Mouse (Mus musculus) limb, embryonic 12.5 days (tissue): Measurements from ENCODE around the gene Coq7. TPM values are rescaled to one million over a fixed set of nuclear protein-coding genes. Genes with fewer than 3 reads are reported as not detected.

Source experiments
- ATAC-seq: fragments of 200-750 bp; cut with Nextera tagmentation; 2 replicates; pipeline ENCODE4 v1.8.0; 2017; ENCODE audit warnings: low read depth, moderate TSS enrichment; ENCODE audit not compliant: insufficient number of reproducible peaks, insufficient read depth, low FRiP score, low TSS enrichment
- H3K27ac ChIP-seq: fragments of 300-500 bp; sonication (generic); 2 replicates; pipeline ENCODE4 v1.5.1; 2016; ENCODE audit warnings: mild to moderate bottlenecking, moderate library complexity
- H3K27me3 ChIP-seq: fragments of 300-500 bp; sonication (generic); 2 replicates; pipeline ENCODE4 v1.6.1; 2016; ENCODE audit warnings: mild to moderate bottlenecking, moderate library complexity
- H3K36me3 ChIP-seq: fragments of 300-500 bp; sonication (generic); 2 replicates; pipeline ENCODE4 v1.6.1; 2016; ENCODE audit warnings: mild to moderate bottlenecking, moderate library complexity
- H3K4me1 ChIP-seq: fragments of 300-500 bp; sonication (generic); replicated peaks from 2 replicates; pipeline ENCODE4 v1.6.1; 2016
- H3K4me2 ChIP-seq: fragments of 300-500 bp; sonication (generic); 2 replicates; pipeline ENCODE4 v1.6.1; 2016; ENCODE audit warnings: mild to moderate bottlenecking, moderate library complexity
- H3K4me3 ChIP-seq: fragments of 300-500 bp; sonication (generic); replicated peaks from 2 replicates; pipeline ENCODE4 v1.5.1; 2016; ENCODE audit warnings: mild to moderate bottlenecking
- H3K9ac ChIP-seq: fragments of 300-500 bp; sonication (generic); replicated peaks from 2 replicates; pipeline ENCODE4 v1.6.1; 2016; ENCODE audit warnings: mild to moderate bottlenecking, moderate library complexity
- H3K9me3 ChIP-seq: fragments of 300-500 bp; sonication (generic); 2 replicates; pipeline ENCODE4 v1.6.1; 2016; ENCODE audit warnings: mild to moderate bottlenecking, moderate library complexity
- WGBS: fragments of 180-500 bp; shearing (Covaris S2); methylation state at CpG from one replicate; pipeline ENCODE4 v1.1.7; 2016; 5-methylcytosine and 5-hydroxymethylcytosine counted together
- polyA plus RNA-seq: library from polyadenylated mRNA; unstranded; fragments of >200 nt; fragmentation: Nextera tagmentation; extraction: Ambion mirVana; gene quantifications from 2 replicates; pipeline ENCODE4 v1.2.1, GENCODE M21; 2016

Gene Coq7
- polyA plus RNA-seq, 1 experiment from 2014 or later = 86.6 TPM

DNA sequence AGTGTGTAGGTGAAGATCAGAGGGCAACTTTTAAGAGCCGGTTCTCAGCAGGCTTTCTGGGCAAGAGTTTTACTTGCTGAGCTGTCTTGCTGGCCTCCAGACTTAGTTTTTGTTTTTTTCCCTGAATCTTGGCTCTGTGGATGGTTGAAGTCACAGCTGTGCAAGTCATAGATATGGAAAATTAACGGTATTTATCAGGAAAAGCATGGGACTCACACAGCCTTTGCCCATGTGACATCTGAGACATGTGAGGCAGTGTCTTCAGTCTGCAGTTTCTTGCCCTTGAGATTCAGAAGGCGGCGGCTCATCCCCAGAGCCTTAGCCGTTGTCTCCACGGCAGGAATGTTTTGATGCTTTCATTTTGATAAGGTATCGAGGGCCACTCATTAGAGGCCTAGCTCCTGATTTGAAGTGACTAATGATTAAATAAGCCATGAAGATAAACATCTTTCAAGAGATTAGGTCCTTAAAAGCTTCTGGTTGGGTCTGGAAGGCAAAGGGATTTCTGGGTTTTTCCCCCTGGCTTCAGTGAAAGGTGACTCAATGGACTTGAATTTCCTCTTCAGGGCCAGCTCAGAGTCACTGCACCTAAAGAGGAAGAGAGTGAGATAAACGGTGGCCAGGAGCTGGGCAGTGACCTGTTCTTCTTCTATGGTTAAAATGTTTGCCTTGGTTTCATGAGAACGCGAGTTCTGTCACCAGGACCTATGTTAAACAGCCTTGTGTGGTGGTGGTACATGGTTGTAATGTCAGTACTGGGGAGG, 51.9 kb downstream of the Coq7 start:
- H3K9ac ChIP-seq = no peak overlapping the region
- H3K4me3 ChIP-seq = no peak overlapping the region
- H3K4me1 ChIP-seq = peaks cover 10% of the 10 kb centered on the region
- H3K9me3 ChIP-seq = no peaks in the 10 kb centered on the region
- ATAC-seq = no peak
- H3K27me3 ChIP-seq = no peaks in the 10 kb centered on the region
- H3K27ac ChIP-seq = no peak overlapping the region
- H3K36me3 ChIP-seq = 0 out of 2 replicates have a peak, but pooled peaks cover 3% of the 10 kb centered on the region
- 85% methylated on average over 10 of the region's 10 CpGs for whole genome bisulfite sequencing
- no peak overlapping the region for H3K4me2 ChIP-seq

DNA sequence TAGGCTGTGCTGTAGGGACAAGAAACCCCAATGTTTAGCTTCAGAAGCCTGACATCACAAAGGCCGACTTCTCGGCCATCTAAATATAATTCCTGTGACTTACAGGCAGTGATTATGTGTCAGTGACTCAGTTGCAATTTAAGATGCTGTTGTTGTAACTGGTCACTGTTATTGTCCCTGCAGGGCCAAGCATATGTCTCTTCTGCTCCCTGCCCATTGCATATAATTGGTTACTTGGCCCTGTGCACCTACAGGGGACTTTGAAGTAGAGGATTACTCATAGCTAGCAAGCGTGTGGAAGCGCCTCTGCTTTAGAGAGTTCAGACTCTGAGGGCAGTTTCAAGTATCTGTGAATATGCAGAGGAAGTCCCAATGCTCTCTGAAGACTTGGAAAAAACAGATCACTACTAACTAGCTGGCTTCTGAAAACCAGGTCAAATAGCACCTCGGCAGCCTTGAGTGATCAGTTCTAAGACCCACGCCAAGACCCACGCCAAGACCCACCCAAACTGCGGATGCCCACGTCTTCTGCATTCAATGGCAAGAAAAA, 52.9 kb downstream of the Coq7 start:
- 86% methylated on average over 9 of the region's 9 CpGs for WGBS
- Histone ChIP-seq H3K9me3 (no peaks in the 10 kb centered on the region), H3K36me3 (0 out of 2 replicates have a peak, but pooled peaks cover 3% of the 10 kb centered on the region), H3K4me2 (no peak overlapping the region), H3K4me1 (peaks cover 10% of the 10 kb centered on the region), H3K4me3 (no peak overlapping the region), H3K27me3 (no peaks in the 10 kb centered on the region), H3K27ac (no peak overlapping the region), H3K9ac (no peak overlapping the region)
- ATAC-seq = no peak

DNA sequence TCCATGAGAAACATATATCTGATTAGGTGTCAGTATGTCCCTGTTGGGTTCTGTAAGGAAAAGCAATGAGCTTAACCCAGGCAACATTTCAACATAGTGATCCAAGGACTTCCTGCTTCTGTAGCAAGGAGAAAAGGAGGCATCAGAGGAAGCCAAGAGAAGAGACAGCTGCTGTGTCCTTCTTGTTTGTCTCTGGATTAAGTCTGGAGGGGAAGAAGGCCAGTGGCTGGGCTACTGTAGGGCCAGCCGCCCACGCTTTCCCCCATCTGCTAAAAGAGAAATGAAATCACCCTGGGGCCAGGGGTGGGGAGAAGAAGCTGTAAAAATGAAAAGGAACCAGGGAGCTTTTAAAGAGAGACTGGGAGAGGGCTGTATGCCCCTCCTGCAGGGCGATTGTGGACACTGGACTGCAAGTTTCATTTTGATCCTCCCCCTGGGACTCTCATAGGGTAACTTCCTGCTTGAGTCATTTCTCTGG, 54.3 kb downstream of the Coq7 start:
- Histone ChIP-seq H3K9me3 (peaks cover 6% of the 10 kb centered on the region; the same call in 1 of the 2 replicates), H3K27me3 (no peaks in the 10 kb centered on the region), H3K4me1 (peaks cover 10% of the 10 kb centered on the region), H3K36me3 (0 out of 2 replicates have a peak, but pooled peaks cover under 1% of the 10 kb centered on the region), H3K4me3 (no peak overlapping the region), H3K9ac (0 out of 2 replicates have a peak overlapping the region, but pooled peaks have one; percentile 27), H3K4me2 (no peak overlapping the region), H3K27ac (0 out of 2 replicates have a peak overlapping the region, but pooled peaks have one; percentile 56)
- WGBS = 41% methylated on average over 3 of the region's 3 CpGs
- no peak for ATAC-seq

DNA sequence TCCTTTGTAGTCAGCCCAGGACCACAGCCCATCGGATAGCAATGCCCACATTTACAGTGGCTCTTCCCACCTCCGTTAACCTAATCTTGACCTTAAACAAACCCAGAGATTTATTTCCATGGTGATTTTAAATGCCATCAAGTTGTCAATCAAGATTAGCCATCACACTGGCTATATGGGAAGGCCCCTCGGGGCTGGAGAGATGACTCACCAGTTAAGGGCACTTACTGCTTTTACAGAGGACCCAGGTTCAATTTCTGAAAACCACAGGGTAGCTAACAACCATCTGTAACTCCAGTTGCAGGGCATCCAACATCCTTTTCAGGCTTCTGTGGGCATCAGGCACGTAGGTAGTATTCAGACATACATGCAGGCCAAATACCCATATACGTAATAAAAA, 56.7 kb downstream of the Coq7 start:
- H3K4me1 ChIP-seq = peaks cover 10% of the 10 kb centered on the region
- H3K9ac ChIP-seq = no peak overlapping the region
- no peak overlapping the region for H3K4me2 ChIP-seq
- no peaks in the 10 kb centered on the region for H3K36me3 ChIP-seq
- H3K9me3 ChIP-seq = peaks cover 10% of the 10 kb centered on the region; the same call in 1 of the 2 replicates
- H3K27me3 ChIP-seq = no peaks in the 10 kb centered on the region
- no peak overlapping the region for H3K27ac ChIP-seq
- 54% methylated on average over 5 of the region's 5 CpGs for WGBS
- no peak overlapping the region for H3K4me3 ChIP-seq
- ATAC-seq = no peak

DNA sequence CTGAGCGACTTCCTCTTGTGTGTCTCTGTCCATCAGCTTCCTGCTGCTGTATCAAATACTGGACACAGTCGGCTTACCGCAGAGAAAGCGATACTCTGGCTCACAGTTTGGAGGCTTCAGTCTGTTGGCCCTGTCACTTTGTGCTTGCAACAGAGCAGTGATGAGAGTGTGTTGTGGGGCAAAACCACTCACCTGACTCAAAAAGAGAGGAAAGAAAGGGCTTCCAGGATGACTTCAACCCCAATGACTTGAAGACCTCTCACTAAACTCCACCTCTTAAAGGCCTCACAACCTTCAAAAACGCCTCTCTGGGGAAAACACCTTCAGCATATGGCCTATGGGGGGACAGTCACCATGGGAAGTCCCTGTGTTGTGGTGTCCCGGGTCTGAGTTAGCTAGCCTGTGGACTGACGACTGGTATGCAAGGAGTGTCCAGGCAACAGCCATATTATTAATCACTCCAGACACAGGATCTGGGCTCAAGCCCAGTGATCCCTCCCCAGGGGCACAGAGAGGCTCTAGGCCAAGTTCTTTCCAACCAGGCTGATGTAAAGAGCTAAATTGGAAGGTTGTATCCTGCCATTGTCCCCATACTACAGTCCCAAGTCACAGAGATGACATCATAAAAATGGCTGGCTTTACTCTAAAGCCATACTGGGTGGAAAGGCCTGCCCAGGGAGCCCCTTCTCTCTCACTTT, 58.0 kb downstream of the Coq7 start:
- Histone ChIP-seq H3K4me1 (peaks cover 10% of the 10 kb centered on the region), H3K9ac (no peak overlapping the region), H3K27me3 (no peaks in the 10 kb centered on the region), H3K4me2 (no peak overlapping the region), H3K27ac (no peak overlapping the region), H3K36me3 (no peaks in the 10 kb centered on the region), H3K4me3 (no peak overlapping the region), H3K9me3 (peaks cover 10% of the 10 kb centered on the region; the same call in 1 of the 2 replicates)
- WGBS = 83% methylated on average over 7 of the region's 7 CpGs
- no peak for ATAC-seq

DNA sequence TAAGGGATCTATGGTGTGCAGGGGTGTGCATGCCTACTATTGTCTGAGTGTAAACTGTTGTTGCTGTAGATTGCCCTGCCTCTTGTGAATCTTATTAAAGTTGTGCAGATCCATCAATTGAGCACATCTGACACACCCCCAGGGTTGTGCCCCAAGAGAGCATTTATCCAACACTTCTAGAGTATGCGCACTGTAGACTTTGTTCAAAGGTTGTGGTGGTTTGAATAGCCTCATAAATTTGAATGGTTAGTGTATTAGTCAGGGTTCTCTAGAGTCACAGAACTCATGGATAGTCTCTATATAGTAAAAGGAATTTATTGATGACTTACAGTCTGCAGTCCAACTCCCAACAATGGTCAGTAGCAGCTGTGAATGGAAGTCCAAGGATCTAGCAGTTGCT, 60.3 kb downstream of the Coq7 start:
- H3K9me3 ChIP-seq = peaks cover 10% of the 10 kb centered on the region; the same call in 1 of the 2 replicates
- H3K4me3 ChIP-seq = no peak overlapping the region
- no peak overlapping the region for H3K9ac ChIP-seq
- H3K27me3 ChIP-seq = no peaks in the 10 kb centered on the region
- WGBS = 97% methylated on average over 1 of the region's 1 CpGs
- no peaks in the 10 kb centered on the region for H3K36me3 ChIP-seq
- H3K4me2 ChIP-seq = no peak overlapping the region
- H3K4me1 ChIP-seq = no peaks in the 10 kb centered on the region
- H3K27ac ChIP-seq = no peak overlapping the region
- no peak for ATAC-seq

DNA sequence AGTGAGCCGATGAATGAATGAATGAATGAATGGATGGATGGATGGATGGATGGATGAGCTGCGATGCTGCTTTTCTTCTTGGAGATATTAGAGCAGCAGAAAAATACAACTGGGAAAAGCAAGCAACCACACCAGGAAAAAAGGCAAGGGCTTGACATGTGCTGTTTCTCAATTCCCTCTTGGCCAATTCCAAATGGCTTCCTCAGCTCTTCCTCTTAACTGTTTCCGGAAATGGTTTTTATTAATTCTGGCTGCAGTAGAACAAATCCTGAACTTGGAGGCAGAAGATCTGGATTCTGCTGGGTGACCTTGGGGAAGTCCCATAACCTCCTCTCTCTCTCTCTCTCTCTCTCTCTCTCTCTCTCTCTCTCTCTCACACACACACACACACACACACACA, 65.1 kb downstream of the Coq7 start:
- Histone ChIP-seq H3K27me3 (no peaks in the 10 kb centered on the region), H3K27ac (no peak overlapping the region), H3K4me2 (no peak overlapping the region), H3K36me3 (no peaks in the 10 kb centered on the region), H3K4me1 (peaks cover 2% of the 10 kb centered on the region), H3K9ac (no peak overlapping the region), H3K4me3 (no peak overlapping the region), H3K9me3 (0 out of 2 replicates have a peak, but pooled peaks cover 4% of the 10 kb centered on the region)
- WGBS = 91% methylated on average over 3 of the region's 3 CpGs
- no peak for ATAC-seq

DNA sequence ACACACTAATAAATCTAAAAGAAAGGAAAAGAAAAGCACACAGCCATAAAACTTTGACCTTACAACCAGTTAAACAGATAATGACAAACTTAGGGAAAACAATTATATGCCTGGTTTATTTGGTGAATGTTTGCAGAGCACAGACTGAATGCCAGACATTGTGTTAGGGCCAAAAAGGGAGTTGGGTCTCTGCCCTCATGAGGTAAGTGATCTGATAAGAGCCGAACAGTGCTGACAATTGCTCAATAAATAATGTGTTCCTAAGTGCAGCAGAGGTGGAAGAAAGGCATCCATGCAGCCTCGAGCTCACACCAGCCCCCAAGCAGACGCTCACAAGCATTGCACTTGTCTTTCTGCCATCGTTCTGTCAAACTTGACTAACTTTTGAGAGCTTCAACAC, 68.7 kb downstream of the Coq7 start:
- no peak overlapping the region for H3K4me3 ChIP-seq
- peaks cover 10% of the 10 kb centered on the region for H3K4me1 ChIP-seq
- H3K27me3 ChIP-seq = no peaks in the 10 kb centered on the region; the same call in 1 of the 2 replicates
- no peak for ATAC-seq
- H3K36me3 ChIP-seq = no peaks in the 10 kb centered on the region
- no peak overlapping the region for H3K4me2 ChIP-seq
- 46% methylated on average over 4 of the region's 4 CpGs for WGBS
- H3K27ac ChIP-seq = no peak overlapping the region
- no peak overlapping the region for H3K9ac ChIP-seq
- no peaks in the 10 kb centered on the region for H3K9me3 ChIP-seq

DNA sequence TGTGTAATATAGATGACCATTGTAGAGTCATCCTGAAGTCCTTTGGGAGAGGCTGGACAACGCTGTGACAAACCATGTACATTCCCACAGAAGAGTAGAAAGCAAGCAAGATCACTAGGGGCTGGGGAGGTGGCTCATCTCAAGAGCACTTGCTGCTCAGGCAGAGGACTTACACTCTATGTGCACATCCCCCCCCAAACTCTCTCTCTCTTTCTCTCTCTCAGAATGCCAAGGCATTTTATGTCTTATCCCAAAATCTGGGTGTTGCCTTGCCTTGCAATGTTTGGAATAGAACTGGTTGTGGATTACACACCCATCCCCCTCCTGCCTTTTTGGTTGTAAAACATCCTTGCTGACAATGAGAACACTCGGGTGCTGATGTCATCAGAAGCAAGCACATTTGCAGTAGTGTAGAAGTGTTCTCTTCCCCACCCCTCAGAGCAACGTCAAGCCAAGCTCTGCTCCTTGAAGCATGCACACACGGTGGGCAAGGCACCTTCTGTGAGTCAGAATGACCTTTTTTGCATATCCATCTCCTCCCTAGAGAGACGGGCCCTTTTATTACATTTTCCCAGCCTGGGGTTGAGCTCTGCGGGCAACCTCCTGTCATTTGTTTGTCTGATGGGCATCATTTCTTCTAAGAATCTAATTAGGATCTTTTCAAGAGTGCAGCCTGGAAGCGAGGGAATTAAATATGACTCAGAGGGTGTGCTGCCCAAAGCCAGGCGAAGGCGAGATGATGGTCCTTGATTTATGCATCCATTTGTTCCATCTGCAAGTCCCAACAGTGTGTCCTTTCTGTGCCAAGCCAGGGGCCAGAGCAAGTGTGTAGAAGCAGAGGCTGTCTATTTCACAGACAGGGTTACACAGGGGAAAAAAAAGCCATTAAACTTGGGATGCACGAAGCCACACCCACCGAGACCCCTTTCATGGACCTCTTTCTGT, 70.1 kb downstream of the Coq7 start:
- Histone ChIP-seq H3K27ac (no peak overlapping the region), H3K4me2 (no peak overlapping the region), H3K4me3 (no peak overlapping the region), H3K9ac (no peak overlapping the region), H3K4me1 (peaks cover 10% of the 10 kb centered on the region), H3K9me3 (no peaks in the 10 kb centered on the region), H3K36me3 (no peaks in the 10 kb centered on the region), H3K27me3 (no peaks in the 10 kb centered on the region; the same call in 1 of the 2 replicates)
- 42% methylated on average over 11 of the region's 11 CpGs for WGBS
- no peak for ATAC-seq

DNA sequence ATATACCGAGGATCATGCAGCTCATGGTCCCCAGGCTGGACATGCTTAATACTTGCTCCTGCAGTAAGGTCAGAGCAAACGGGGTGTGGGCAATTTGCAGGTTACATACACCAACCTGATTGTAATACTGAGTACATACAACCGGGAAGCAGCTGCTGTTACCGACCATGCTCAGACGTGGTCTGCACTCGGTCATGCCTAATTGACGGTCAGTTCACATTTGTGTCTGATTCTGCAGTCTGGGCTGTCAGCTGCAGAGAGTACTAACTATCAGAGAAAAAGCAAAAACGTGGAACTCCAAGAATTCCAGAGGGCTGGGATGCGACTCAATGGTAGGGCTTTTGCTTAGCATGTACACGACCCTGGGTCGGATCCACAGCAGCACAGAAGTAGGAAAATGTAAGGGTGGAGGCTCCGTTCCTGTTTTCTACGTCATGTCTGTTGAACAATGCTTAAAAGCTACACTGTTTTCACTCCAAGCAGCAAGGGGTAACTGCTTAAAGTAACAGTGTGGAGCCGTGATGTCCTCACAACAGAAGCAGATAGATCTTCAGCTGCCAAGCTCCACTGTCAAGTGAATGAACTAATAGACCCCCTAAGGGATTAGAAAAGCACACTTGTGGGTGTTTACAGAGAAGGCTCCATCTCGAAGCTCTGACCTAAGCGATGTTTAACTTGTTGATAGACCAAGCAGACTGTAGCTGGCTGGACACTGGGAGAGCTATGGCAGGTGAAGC, 71.6 kb downstream of the Coq7 start:
- H3K9ac ChIP-seq = no peak overlapping the region
- H3K27me3 ChIP-seq = no peaks in the 10 kb centered on the region; the same call in 1 of the 2 replicates
- ATAC-seq = no peak
- H3K9me3 ChIP-seq = no peaks in the 10 kb centered on the region
- H3K4me1 ChIP-seq = peaks cover 10% of the 10 kb centered on the region
- H3K4me3 ChIP-seq = no peak overlapping the region
- H3K36me3 ChIP-seq = no peaks in the 10 kb centered on the region
- 59% methylated on average over 16 of the region's 16 CpGs for WGBS
- H3K27ac ChIP-seq = no peak overlapping the region
- H3K4me2 ChIP-seq = no peak overlapping the region
